ENCODE assay signal across 14 mouse cellular contexts in the genomic region with DNA sequence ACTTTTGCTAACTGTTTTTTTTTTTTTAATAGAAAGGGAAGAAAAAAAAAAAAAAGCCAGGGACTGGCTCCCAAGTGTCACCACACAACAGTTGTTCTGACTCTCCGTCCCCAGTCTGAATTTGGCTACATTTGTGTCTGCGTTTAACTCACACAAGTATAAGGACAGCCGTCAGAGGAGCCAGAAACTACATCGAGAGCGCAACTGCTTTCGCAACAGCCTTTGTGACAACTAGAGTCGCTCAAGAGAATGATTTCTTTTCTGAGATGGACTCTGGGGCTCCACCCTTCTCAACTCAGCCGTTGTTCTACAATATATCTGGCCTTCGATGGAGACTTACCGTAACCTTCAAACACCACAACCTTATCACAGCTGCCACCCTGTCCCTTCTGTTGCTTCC.
DNase-seq lines count a peak whose midpoint lies in the region; ATAC-seq and TF ChIP-seq lines count a peak whose summit lies in the region.
"Had no signal": no experiment of that assay in that cellular context is flagged by ENCODE, and none has a peak within 500 bp of the region (broad histone marks: within the 10 kb centered on the region; RNA-seq: fewer than 3 reads in every experiment).

No protein-coding gene starts in this region.

- no peak overlapping the region for H3K4me3 ChIP-seq in kidney, postnatal 0 days (replicated peaks; ENCODE audit: low read depth, low read length)
- no peak overlapping the region for H3K4me3 ChIP-seq in liver, embryonic 14.5 days (ENCODE audit: insufficient read depth in 1 of 2, low read depth in 2 of 2, low read length in 2 of 2)

- no peak overlapping the region for H3K4me2 ChIP-seq in kidney, postnatal 0 days (ENCODE audit: low read length)
- H3K4me2 ChIP-seq in liver, embryonic 14.5 days (ENCODE audit: low read depth): peak overlapping the region; percentile 67

- 0 out of 2 replicates have a peak, but pooled peaks cover 5% of the 10 kb centered on the region for H3K4me1 ChIP-seq in kidney, postnatal 0 days (replicated peaks; ENCODE audit: insufficient read depth, low read length)
- peaks cover 3 to 19% of the 10 kb centered on the region in 2 experiments; a peak in 3 of 4 replicates for H3K4me1 ChIP-seq in liver, embryonic 14.5 days (replicated peaks; ENCODE audit: control insufficient read depth in 2 of 2, insufficient read depth in 2 of 2, low read length in 1 of 2)

- peak; percentile 39 for DNase-seq in kidney, postnatal 0 days (ENCODE audit: low spot score)
- no peak for DNase-seq in kidney, adult 8-10 months
- no peak for DNase-seq in liver, embryonic 14.5 days (ENCODE audit: low read depth in 3 of 3, low spot score in 3 of 3)
- no peak for DNase-seq in right cerebral cortex, adult 2 months (ENCODE audit: low spot score in 2 of 2)
- DNase-seq in thymus, postnatal 14 days: no peak
- DNase-seq: forebrain, postnatal 0 days; gastrocnemius, postnatal 10 days had no signal

- no peak for ATAC-seq in kidney, postnatal 0 days (replicated peaks; ENCODE audit: low FRiP score, low read depth)
- peak; percentile 26; the same call in 1 of the 2 replicates for ATAC-seq in common myeloid progenitor, adult 5-6 weeks (replicated peaks; ENCODE audit: low read depth, poor library complexity, severe bottlenecking)
- ATAC-seq in liver, embryonic 14.5 days (ENCODE audit: insufficient read depth): peak; percentile 29; the same call in 1 of the 2 replicates
- ATAC-seq in megakaryocyte, adult 5-6 weeks (ENCODE audit: poor library complexity, severe bottlenecking): 0 out of 2 replicates have a peak, but pooled peaks have one; percentile 13
- ATAC-seq: activated CD4-positive, CD25-positive, alpha-beta regulatory T cell, adult 4 months had no signal

- no peak for TF ChIP-seq EP300 in liver, embryonic 14.5 days (IDR thresholded peaks at IDR 0.05; ENCODE audit: low read depth)

- H3K9me3 ChIP-seq in kidney, postnatal 0 days (replicated peaks; ENCODE audit: low read length): no peaks in the 10 kb centered on the region
- no peaks in the 10 kb centered on the region for H3K9me3 ChIP-seq in liver, embryonic 14.5 days (ENCODE audit: control insufficient read depth, low read length)
- H3K9me3 ChIP-seq: heart, embryonic 15.5 days; neural tube, embryonic 12.5 days had no signal

- no peak overlapping the region for H3K27ac ChIP-seq in kidney, postnatal 0 days
- H3K27ac ChIP-seq in liver, embryonic 14.5 days: no peak overlapping the region
- H3K27ac ChIP-seq: macrophage; neural tube, embryonic 12.5 days had no signal

- H3K36me3 ChIP-seq in kidney, postnatal 0 days (ENCODE audit: insufficient read depth, low read length): no peaks in the 10 kb centered on the region
- H3K36me3 ChIP-seq in liver, embryonic 14.5 days (replicated peaks; ENCODE audit: control insufficient read depth, insufficient read depth, low read depth): no peaks in the 10 kb centered on the region
- H3K36me3 ChIP-seq: heart, embryonic 15.5 days; neural tube, embryonic 12.5 days had no signal

- H3K27me3 ChIP-seq in kidney, postnatal 0 days (ENCODE audit: insufficient read depth, low read length): no peaks in the 10 kb centered on the region
- H3K27me3 ChIP-seq in liver, embryonic 14.5 days (ENCODE audit: control insufficient read depth, insufficient read depth, low read length): no peaks in the 10 kb centered on the region
- H3K27me3 ChIP-seq: CH12.LX; heart, embryonic 15.5 days; neural tube, embryonic 12.5 days had no signal

- TF ChIP-seq CTCF in kidney, postnatal 0 days (IDR thresholded peaks at IDR 0.05; ENCODE audit: low read depth): no peak
- no peak for TF ChIP-seq CTCF in liver, embryonic 14.5 days (IDR thresholded peaks at IDR 0.05; ENCODE audit: low read depth)

- 69% methylated on average over 10 of the region's 10 CpGs for WGBS in kidney, postnatal 0 days
- WGBS in liver, embryonic 14.5 days (ENCODE audit: insufficient replicate concordance): 22% methylated on average over 10 of the region's 10 CpGs

- H3K9ac ChIP-seq in kidney, postnatal 0 days (ENCODE audit: low read depth, low read length): no peak overlapping the region
- no peak overlapping the region for H3K9ac ChIP-seq in liver, embryonic 14.5 days (replicated peaks)
